Mouse (Mus musculus) forebrain, embryonic 11.5 days (tissue): ENCODE measurements around the gene Cacna1b. TPM values are rescaled to one million over a fixed set of nuclear protein-coding genes. Genes with fewer than 3 reads are reported as not detected.

Experiments
- ATAC-seq: fragments of 200-750 bp; cut with Nextera tagmentation; replicated peaks from 2 replicates; pipeline ENCODE4 v1.8.0; 2017; ENCODE audit warnings: moderate TSS enrichment; ENCODE audit not compliant: low FRiP score
- DNase-seq: peaks from one replicate; pipeline ENCODE4 v3.0.0-alpha.2; 2017; ENCODE audit warnings: low spot score
- H3K27ac ChIP-seq: fragments of 300-500 bp; sonication (generic); 2 replicates; pipeline ENCODE4 v1.5.1; 2014; ENCODE audit warnings: low read depth, low read length
- H3K27me3 ChIP-seq: fragments of 300-500 bp; sonication (generic); 2 replicates; pipeline ENCODE4 v1.6.1; 2014; ENCODE audit warnings: mild to moderate bottlenecking, low read length, mixed read lengths; ENCODE audit not compliant: control insufficient read depth, insufficient read depth
- H3K36me3 ChIP-seq: fragments of 300-500 bp; sonication (generic); 2 replicates; pipeline ENCODE4 v1.6.1; 2014; ENCODE audit warnings: mild to moderate bottlenecking, low read length, moderate library complexity, mixed read lengths; ENCODE audit not compliant: control insufficient read depth, insufficient read depth
- H3K4me1 ChIP-seq: fragments of 300-500 bp; sonication (generic); replicated peaks from 2 replicates; pipeline ENCODE4 v1.6.1; 2014; ENCODE audit warnings: low read length, mixed read lengths; ENCODE audit not compliant: control insufficient read depth, insufficient read depth
- H3K4me2 ChIP-seq: fragments of 300-500 bp; sonication (generic); 2 replicates; pipeline ENCODE4 v1.6.1; 2014; ENCODE audit warnings: low read depth, mild to moderate bottlenecking, low read length, moderate library complexity, mixed read lengths; ENCODE audit not compliant: severe bottlenecking
- H3K4me3 ChIP-seq: fragments of 300-500 bp; sonication (generic); 2 replicates; pipeline ENCODE4 v1.5.1; 2014; ENCODE audit warnings: low read depth, low read length
- H3K9ac ChIP-seq: fragments of 300-500 bp; sonication (generic); 2 replicates; pipeline ENCODE4 v1.6.1; 2014; ENCODE audit warnings: low read length
- H3K9me3 ChIP-seq: fragments of 300-500 bp; sonication (generic); 2 replicates; pipeline ENCODE4 v1.6.1; 2016; ENCODE audit warnings: low read length, mixed read lengths; ENCODE audit not compliant: control insufficient read depth
- WGBS: fragments of 180-500 bp; shearing (Covaris S2); extraction: QIAGEN DNeasy Blood & Tissue Kit; methylation state at CpG from one replicate; pipeline ENCODE4 v1.1.7; 2014; 5-methylcytosine and 5-hydroxymethylcytosine counted together
- polyA plus RNA-seq: library from polyadenylated mRNA; unstranded; fragments of >200 nt; fragmentation: Nextera tagmentation; extraction: Ambion mirVana; gene quantifications from 2 replicates; pipeline ENCODE4 v1.2.1, GENCODE M21; 2014

The Cacna1b gene
- polyA plus RNA-seq, 1 experiment from 2014 or later, result 1.8 TPM

DNA sequence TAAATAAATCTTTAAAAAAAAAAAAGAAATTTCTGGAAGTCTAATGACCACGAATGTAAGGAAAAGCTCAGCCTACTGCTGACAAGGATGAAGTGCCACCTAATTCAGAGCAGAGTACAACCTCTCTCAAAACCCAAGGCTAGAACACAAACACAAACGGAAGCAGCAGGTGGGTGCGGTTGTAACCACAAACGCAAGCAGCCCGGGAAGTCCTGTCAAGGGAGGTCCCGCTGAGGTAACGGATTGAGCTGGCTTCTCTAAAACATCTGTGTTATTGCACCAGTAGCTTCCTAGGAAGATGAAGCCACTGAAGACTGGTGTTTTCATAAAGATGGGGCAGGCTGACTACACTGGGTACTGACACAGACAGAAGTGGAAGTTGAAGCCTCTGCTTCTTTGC is 15.1 kb downstream of the Cacna1b start:
- Histone ChIP-seq H3K4me3 (no peak overlapping the region), H3K36me3 (no peaks in the 10 kb centered on the region), H3K4me2 (no peak overlapping the region), H3K27me3 (no peaks in the 10 kb centered on the region), H3K9ac (no peak overlapping the region), H3K9me3 (no peaks in the 10 kb centered on the region), H3K27ac (no peak overlapping the region), H3K4me1 (no peaks in the 10 kb centered on the region)
- ATAC-seq, result no peak
- no peak for DNase-seq
- WGBS, result 87% methylated on average over 7 of the region's 7 CpGs

GRCm38 (mm10) chr2:24739701-24740100 is 23.3 kb downstream of the Cacna1b start:
- H3K4me1 ChIP-seq, result no peaks in the 10 kb centered on the region
- H3K4me3 ChIP-seq, result no peak overlapping the region
- H3K4me2 ChIP-seq, result no peak overlapping the region
- ATAC-seq (no peak), DNase-seq (no peak)
- no peaks in the 10 kb centered on the region for H3K9me3 ChIP-seq
- no peak overlapping the region for H3K9ac ChIP-seq
- H3K27ac ChIP-seq, result no peak overlapping the region
- no peaks in the 10 kb centered on the region for H3K27me3 ChIP-seq
- WGBS, result 91% methylated on average over 5 of the region's 5 CpGs
- H3K36me3 ChIP-seq, result no peaks in the 10 kb centered on the region

GRCm38 (mm10) chr2:24733157-24733556 is 29.8 kb downstream of the Cacna1b start:
- Histone ChIP-seq H3K27ac (no peak overlapping the region), H3K4me2 (no peak overlapping the region), H3K9ac (no peak overlapping the region), H3K36me3 (no peaks in the 10 kb centered on the region), H3K4me1 (no peaks in the 10 kb centered on the region), H3K4me3 (no peak overlapping the region), H3K27me3 (no peaks in the 10 kb centered on the region), H3K9me3 (no peaks in the 10 kb centered on the region)
- ATAC-seq, result no peak
- no peak for DNase-seq
- WGBS, result 93% methylated on average over 4 of the region's 4 CpGs

DNA sequence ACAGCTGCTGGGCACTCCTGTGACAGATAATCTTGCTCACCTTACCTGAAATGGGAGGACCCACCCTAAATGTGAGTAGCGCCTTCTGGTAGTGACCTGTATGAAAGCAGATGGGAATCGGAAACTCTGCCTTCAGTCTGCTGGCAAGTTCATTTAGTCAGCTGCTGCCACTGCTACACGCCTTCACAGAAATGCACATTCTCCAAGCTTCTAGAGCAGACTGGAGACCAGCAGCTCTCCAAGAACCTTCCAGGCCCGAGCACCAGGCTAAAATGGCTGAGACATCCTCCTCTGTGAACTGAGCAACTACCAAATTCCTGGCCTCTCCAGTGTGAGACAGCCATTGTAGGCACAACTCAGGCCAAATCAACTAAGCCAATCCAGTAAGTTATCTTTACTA is 37.1 kb downstream of the Cacna1b start:
- Histone ChIP-seq H3K9ac (no peak overlapping the region), H3K36me3 (no peaks in the 10 kb centered on the region), H3K4me1 (no peaks in the 10 kb centered on the region), H3K4me3 (no peak overlapping the region), H3K27ac (no peak overlapping the region), H3K27me3 (no peaks in the 10 kb centered on the region), H3K9me3 (no peaks in the 10 kb centered on the region), H3K4me2 (no peak overlapping the region)
- 86% methylated on average over 4 of the region's 4 CpGs for WGBS
- DNase-seq (no peak), ATAC-seq (no peak)

DNA sequence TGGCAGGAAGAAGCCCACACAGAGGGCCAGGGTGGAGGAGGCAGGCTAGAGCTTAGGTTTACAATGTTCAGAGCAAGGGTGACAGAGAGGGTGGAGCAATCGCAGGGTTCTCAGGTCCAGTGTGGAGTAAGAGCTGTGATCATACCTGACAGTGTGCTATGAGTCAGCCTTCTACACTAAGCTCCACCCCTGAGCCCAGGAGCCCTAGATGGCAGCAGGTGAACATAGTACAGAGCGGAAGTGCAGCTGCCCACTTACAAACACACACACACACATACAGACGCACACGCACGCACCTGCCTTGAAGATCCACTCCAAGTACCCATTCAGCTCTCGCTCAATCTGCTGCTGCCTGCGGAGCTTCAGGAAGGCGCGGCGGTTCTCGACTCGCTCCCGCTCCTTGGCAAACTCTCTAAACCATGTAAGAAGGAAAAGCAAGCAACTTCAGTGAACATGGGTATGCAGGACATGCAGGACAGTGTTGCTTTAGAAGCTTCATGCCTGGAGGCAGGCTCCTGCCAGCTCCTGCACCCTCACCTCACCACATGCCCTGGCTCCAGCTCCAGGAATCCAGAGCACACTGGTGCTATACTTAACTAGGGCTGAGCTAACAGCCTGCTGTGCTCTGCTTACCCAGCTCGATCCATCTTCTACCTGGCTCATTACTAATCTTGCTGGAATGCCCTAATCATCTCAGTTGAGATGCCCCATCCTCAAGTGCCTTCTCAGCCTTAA is 43.1 kb downstream of the Cacna1b start:
- no peak for DNase-seq
- WGBS, result 95% methylated on average over 14 of the region's 14 CpGs

GRCm38 (mm10) chr2:24718906-24719305 is 44.0 kb downstream of the Cacna1b start:
- Histone ChIP-seq H3K27ac (no peak overlapping the region), H3K4me1 (no peaks in the 10 kb centered on the region), H3K36me3 (no peaks in the 10 kb centered on the region), H3K4me2 (no peak overlapping the region), H3K4me3 (no peak overlapping the region), H3K9ac (no peak overlapping the region), H3K27me3 (no peaks in the 10 kb centered on the region), H3K9me3 (no peaks in the 10 kb centered on the region)
- ATAC-seq (no peak), DNase-seq (no peak)
- 84% methylated on average over 4 of the region's 4 CpGs for WGBS

More for the DNA sequence above, 43.1 kb downstream of the Cacna1b start:
- ATAC-seq, result no peak
- no peaks in the 10 kb centered on the region for H3K4me1 ChIP-seq
- no peak overlapping the region for H3K4me3 ChIP-seq
- H3K9ac ChIP-seq, result no peak overlapping the region
- H3K9me3 ChIP-seq, result no peaks in the 10 kb centered on the region
- no peak overlapping the region for H3K4me2 ChIP-seq
- no peak overlapping the region for H3K27ac ChIP-seq
- H3K27me3 ChIP-seq, result no peaks in the 10 kb centered on the region
- H3K36me3 ChIP-seq, result no peaks in the 10 kb centered on the region

GRCm38 (mm10) chr2:24717963-24718362 is 45.0 kb downstream of the Cacna1b start:
- 89% methylated on average over 7 of the region's 7 CpGs for WGBS

GRCm38 (mm10) chr2:24717461-24717860 is 45.5 kb downstream of the Cacna1b start:
- H3K4me3 ChIP-seq, result no peak overlapping the region
- no peak overlapping the region for H3K4me2 ChIP-seq
- no peaks in the 10 kb centered on the region for H3K4me1 ChIP-seq
- H3K27me3 ChIP-seq, result no peaks in the 10 kb centered on the region
- H3K9me3 ChIP-seq, result no peaks in the 10 kb centered on the region
- 92% methylated on average over 4 of the region's 4 CpGs for WGBS
- ATAC-seq (no peak), DNase-seq (no peak)
- H3K36me3 ChIP-seq, result no peaks in the 10 kb centered on the region
- no peak overlapping the region for H3K27ac ChIP-seq
- H3K9ac ChIP-seq, result no peak overlapping the region

More at GRCm38 (mm10) chr2:24717963-24718362, 45.0 kb downstream of the Cacna1b start:
- Histone ChIP-seq H3K27me3 (no peaks in the 10 kb centered on the region), H3K4me3 (no peak overlapping the region), H3K27ac (no peak overlapping the region), H3K4me1 (no peaks in the 10 kb centered on the region), H3K9ac (no peak overlapping the region), H3K36me3 (no peaks in the 10 kb centered on the region), H3K9me3 (no peaks in the 10 kb centered on the region), H3K4me2 (no peak overlapping the region)
- DNase-seq (no peak), ATAC-seq (no peak)

DNA sequence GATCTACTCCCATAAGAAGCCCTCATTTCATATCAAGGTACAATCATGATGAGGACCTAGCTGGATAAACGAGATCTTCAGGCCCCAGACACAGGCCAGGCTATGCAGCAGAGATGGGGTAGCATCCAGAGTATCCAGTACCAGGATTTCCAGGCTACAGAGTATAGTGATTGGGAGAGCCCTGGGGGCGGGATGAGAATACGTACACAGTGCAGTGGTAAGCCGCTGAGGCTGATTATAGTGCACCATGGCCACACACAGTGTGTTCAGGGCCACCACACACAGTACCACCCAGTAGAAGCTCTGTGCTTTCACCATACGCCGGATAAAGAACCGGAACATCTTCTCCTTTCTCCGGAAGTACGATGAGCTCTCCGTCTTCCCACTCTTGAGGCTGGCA is 57.0 kb downstream of the Cacna1b start:
- Histone ChIP-seq H3K4me3 (no peak overlapping the region), H3K27ac (no peak overlapping the region), H3K4me1 (no peaks in the 10 kb centered on the region), H3K4me2 (no peak overlapping the region), H3K9ac (no peak overlapping the region), H3K36me3 (no peaks in the 10 kb centered on the region), H3K27me3 (no peaks in the 10 kb centered on the region), H3K9me3 (no peaks in the 10 kb centered on the region)
- 88% methylated on average over 10 of the region's 10 CpGs for WGBS
- ATAC-seq (no peak), DNase-seq (peak; percentile 16)
